Mouse (Mus musculus) neutrophil, adult 5-6 weeks (primary cell): ENCODE results near the gene Ppip5k1. TPM values are rescaled to one million over a fixed set of nuclear protein-coding genes. Genes with fewer than 3 reads are reported as not detected.

Experiments used
- ATAC-seq: fragments of 151-379, 151-347 bp; 2 replicates; pipeline ENCODE4 v1.8.0; 2017; ENCODE audit warnings: mild to moderate bottlenecking, moderate TSS enrichment; ENCODE audit not compliant: insufficient number of reproducible peaks, poor library complexity, low FRiP score, severe bottlenecking; ENCODE audit errors: extremely low read depth
- total RNA-seq: library from RNA; stranded (forward); fragments of 200-1000 nt; gene quantifications from 2 replicates; pipeline ENCODE4 v1.2.3, GENCODE M21; 2017

Gene Ppip5k1
- total RNA-seq, 1 experiment from 2014 or later, result 14.2 TPM

DNA sequence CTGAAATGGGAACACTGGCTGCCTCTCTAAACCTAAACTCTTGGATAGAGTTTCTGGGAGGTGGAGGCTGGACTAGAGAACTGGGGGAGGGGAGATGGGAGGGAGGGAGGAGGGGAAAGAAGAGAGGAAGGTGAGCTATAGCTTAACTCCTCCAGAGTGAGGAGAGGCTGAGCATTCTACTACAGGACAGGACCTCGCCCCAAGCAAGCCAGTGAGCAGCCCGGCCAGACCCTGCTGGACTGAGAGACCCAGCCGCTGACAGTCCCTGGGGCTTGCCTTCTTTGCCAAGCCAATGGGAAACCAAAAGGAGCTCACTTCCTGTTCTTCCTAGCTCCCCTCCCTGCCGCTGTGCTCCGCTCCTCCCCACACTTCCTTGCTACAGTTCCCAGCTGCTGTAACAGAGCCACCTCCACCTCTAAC lies 46.2 kb downstream of the Ppip5k1 start:
- ATAC-seq, result no peak

- no peak for ATAC-seq
These were observed 55.2 kb downstream of the Ppip5k1 start for GRCm38 (mm10) chr2:121300036-121300435.

- no peak for ATAC-seq
These were observed 55.7 kb downstream of the Ppip5k1 start for GRCm38 (mm10) chr2:121299471-121299870.

GRCm38 (mm10) chr2:121298131-121298530 lies 57.1 kb downstream of the Ppip5k1 start:
- no peak for ATAC-seq

DNA sequence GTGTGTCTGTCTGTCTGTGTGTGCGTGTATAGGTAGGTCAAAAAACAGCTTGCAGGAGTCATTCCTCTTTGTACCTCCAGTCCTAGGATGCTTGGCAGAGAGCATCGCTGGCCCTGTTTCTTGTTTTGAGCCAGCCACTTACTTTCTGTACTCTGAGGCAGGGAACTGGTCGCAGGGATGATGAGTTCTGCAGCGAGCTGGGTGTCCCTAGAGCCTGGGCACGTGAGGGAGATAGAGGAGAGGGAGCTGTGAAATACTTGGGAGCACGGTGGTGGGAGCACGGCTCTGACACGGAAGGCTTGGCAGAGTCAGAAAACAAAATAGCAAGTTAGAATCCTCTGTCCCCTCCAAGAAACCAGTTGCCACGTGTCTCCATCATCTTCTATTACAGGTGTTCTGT lies 57.5 kb downstream of the Ppip5k1 start:
- ATAC-seq, result no peak

DNA sequence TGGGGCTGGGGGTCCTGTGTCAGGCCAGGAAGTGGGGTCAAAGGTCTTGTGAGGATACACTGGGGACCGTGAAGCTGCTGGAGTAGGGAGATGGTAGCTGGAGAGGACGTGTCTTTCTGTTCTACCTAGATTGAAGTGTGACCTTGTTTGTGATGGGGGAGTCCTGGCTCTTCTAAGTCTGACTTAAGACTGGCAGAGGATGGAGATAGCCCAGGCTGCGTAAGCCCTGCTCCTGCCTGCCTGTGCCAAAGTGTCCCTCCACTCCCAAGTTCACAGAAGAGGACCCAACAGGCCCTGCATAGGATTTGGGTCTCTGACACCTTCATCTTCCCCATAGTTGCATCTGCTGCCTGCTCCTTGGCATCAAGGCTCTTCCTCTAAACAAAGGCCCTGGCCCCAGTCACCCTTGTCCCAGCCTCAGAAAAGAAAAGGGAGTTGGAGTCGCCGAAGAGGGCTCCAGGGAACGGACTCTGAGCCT lies 58.4 kb downstream of the Ppip5k1 start:
- no peak for ATAC-seq

- no peak for ATAC-seq
These were observed 59.3 kb downstream of the Ppip5k1 start for GRCm38 (mm10) chr2:121295608-121296571.

DNA sequence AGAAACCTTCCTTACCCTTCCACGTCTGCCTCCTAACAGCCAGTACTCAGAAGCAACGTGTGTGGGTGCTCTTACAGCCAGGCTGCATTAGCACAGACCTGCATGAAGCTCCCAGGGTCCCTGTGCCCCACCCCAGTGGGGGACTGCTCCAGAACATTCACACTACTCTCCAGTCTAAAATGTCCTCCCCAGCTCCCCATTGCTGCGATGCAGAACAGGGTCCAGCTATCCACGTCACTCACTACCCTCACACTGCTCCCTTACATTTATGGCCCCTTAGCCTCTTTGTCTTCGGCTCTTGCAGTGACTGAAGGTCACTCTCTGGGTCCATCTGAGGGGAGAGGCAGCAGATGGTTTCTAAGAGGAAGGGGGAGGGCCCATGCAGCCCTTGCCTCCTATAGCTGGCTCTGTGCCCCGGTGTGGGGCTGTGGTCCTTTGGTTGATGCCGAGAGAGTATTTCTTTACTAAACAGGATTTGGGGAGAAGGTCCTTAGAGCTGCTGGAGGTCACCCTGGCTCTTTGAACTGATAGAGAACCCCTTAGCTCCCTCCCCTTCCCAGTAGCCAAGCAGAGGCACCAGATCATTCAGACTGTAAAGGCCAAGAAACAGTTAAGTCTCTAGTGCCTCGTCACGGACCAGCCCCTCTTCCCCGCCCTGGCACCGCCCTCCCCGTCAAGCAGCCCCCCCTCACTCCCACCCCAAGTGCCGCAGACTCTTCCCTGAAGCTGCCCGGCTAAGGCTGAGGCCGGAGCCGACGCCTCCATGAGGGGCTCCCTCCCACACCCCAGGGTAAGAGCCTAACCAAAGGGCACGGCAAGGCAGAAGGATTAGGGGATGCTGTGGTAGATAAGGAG lies 60.2 kb downstream of the Ppip5k1 start:
- ATAC-seq, result no peak

DNA sequence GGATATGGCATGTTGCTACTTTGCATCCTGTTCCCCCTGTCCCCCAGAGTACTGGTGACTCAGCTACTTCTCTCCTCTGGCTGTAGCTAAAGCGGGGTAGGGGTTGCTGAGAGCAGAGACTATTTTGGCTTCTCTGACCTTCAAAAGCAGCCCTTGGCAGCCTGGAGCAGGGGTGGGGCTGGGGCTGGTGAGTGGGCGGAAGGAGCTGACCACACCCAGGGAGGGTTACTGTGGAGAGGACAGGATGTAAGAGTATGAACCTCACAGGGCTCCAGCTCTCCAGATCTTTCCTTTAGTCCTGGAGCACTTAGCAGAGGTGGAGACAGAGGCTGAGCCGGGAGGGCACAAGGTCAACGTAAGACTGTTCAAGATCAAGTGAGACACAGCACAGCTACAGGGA lies 61.0 kb downstream of the Ppip5k1 start:
- ATAC-seq, result no peak

GRCm38 (mm10) chr2:121292316-121293013 lies 62.7 kb downstream of the Ppip5k1 start:
- ATAC-seq, result no peak

GRCm38 (mm10) chr2:121289730-121290540 lies 65.3 kb downstream of the Ppip5k1 start:
- no peak for ATAC-seq

DNA sequence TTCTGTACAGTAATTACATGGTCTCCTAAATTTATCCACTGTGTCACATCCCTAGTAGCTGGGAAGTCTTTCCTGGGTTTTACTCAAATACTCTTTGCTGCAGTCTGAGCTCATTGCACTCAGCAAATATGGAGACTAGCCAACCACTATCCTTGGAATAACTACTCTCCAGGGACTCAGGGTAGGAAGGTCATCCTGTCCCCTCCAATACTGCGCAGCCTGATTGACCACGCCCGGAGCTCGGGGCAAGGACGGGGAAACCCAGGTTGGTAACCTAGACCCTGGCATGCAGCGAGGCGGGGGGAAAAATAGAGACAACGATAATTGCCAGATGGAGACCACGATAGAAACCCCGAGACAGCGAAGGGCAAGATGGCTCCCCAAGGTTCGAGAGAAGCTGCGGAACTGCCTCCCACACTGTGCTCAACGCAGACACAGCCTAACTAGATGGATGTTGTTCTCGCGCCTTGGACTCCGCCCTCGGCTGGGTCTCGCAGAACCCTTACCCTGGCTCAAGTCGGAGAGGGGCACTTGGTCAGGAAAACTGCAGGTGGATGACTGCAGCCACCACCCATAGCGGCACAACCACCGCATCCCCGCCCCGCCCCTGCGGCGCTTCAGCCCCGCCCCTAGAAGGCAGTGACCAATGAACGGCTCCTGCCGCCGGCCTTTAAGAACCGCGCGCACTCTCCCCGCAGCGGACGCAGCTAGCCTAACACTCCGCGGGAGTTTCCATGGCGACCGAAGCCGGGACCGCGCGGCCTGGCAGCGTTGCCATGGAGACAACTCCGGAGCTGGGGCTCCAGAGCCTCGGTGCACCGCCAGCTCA lies 66.1 kb downstream of the Ppip5k1 start, which contains the start of gene Map1a:
Gene Map1a, plus strand, starts transcription at position 700 of the 829 bp plus-strand sequence.
- ATAC-seq, result peak; percentile 82

- no peak for ATAC-seq
These were observed 67.3 kb downstream of the Ppip5k1 start for GRCm38 (mm10) chr2:121287850-121288249.

- no peak for ATAC-seq
These were observed 83.2 kb downstream of the Ppip5k1 start for GRCm38 (mm10) chr2:121271928-121272516.

DNA sequence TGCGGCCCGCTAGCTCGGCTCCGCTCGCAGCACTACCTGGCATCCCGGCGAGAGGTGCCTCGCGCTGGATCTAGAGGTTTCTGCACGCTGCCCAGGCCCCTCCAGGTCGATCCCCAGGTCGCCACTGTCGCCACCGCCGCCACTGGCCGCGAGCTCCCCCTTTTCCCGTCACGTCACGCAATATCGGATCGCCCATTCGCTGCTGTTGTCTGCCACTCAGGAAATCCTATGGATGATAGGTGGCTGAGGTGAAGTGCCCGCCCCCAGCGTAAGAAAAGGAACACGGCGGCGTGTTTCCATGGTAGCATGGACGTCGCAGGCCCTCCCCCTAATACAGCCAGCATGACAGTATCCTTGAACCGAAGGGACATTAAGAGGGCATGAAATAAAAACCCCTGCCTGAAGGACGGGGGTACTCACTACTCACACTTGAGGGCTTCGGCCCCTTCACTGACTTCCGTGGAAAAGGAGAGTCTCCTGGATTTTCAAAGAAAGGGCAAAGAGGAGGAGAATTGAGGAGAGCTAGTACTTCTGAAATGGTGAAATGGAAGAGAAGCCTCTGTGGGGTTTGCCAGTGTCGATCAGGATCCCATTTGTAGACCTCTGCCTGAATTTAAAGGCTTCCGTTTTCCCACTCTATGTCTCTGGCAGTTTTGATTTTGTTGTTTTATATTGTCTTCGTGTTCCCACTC lies 83.8 kb downstream of the Ppip5k1 start, which contains the start of gene Trp53bp1:
Gene Trp53bp1, minus strand, starts transcription at position 172 of the 692 bp plus-strand sequence.
- peak; percentile 100 for ATAC-seq

DNA sequence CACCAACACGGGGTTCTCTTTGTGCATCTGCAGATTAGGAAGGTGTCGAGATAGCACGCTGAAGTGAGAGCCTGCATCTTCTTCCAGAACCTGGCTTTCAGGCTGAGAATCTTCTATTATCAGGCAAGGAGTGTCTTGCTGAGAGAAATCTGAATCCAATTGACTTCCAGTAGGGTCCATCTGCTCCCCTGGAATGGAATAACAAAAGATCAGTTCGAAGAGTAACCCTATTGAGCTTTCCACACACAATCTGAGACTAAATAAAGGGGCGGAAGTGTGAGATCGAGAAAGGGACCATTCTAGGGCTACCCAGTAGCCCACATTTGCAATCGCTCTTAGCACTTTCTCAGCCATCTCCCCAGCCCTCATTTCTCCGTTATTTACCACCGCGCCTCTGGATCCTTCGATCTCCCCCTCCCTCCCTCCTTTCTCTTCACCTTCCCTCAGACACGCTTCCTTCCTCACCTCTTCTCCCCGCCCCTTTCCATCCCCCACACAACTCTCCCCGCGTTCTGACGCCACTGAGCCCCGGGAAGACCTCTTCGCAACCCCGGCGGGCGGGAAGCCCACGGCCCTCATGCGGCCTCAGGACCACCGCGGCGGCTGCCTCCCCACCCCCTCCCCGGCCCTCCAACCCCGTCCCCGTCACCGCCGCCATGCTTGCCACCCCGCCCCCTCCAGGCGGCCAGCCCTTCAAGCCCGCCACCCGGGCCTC lies 84.5 kb downstream of the Ppip5k1 start:
- no peak for ATAC-seq
